Mouse (Mus musculus) forebrain, embryonic 12.5 days (tissue): Measurements from ENCODE around the gene Mipep. TPM values are rescaled to one million over a fixed set of nuclear protein-coding genes. Genes with fewer than 3 reads are reported as not detected.

Experiments
- ATAC-seq: fragments of 200-750 bp; cut with Nextera tagmentation; 2 replicates; pipeline ENCODE4 v1.8.0; 2017; ENCODE audit warnings: moderate TSS enrichment; ENCODE audit not compliant: low FRiP score
- H3K27ac ChIP-seq: fragments of 300-500 bp; sonication (generic); 2 replicates; pipeline ENCODE4 v1.5.1; 2016; ENCODE audit warnings: mild to moderate bottlenecking
- H3K27me3 ChIP-seq: fragments of 300-500 bp; sonication (generic); 2 replicates; pipeline ENCODE4 v1.6.1; 2016; ENCODE audit warnings: mild to moderate bottlenecking
- H3K36me3 ChIP-seq: fragments of 300-500 bp; sonication (generic); replicated peaks from 2 replicates; pipeline ENCODE4 v1.6.1; 2016; ENCODE audit warnings: mild to moderate bottlenecking
- H3K4me1 ChIP-seq: fragments of 300-500 bp; sonication (generic); 2 replicates; pipeline ENCODE4 v1.6.1; 2016
- H3K4me2 ChIP-seq: fragments of 300-500 bp; sonication (generic); 2 replicates; pipeline ENCODE4 v1.6.1; 2016; ENCODE audit warnings: mild to moderate bottlenecking, moderate library complexity
- H3K4me3 ChIP-seq: fragments of 300-500 bp; sonication (generic); replicated peaks from 2 replicates; pipeline ENCODE4 v1.5.1; 2016; ENCODE audit warnings: mild to moderate bottlenecking
- H3K9ac ChIP-seq: fragments of 300-500 bp; sonication (generic); 2 replicates; pipeline ENCODE4 v1.6.1; 2016; ENCODE audit warnings: mild to moderate bottlenecking
- H3K9me3 ChIP-seq: fragments of 300-500 bp; sonication (generic); 2 replicates; pipeline ENCODE4 v1.6.1; 2016
- WGBS: fragments of 180-500 bp; shearing (Covaris S2); methylation state at CpG from one replicate; pipeline ENCODE4 v1.1.7; 2016; 5-methylcytosine and 5-hydroxymethylcytosine counted together
- polyA plus RNA-seq: library from polyadenylated mRNA; unstranded; fragments of >200 nt; fragmentation: Nextera tagmentation; extraction: Ambion mirVana; gene quantifications from 2 replicates; pipeline ENCODE4 v1.2.1, GENCODE M21; 2016

Mipep gene
- 22.9 and 23.3 TPM in 2 replicates for polyA plus RNA-seq

- Histone ChIP-seq H3K4me2 (peak within 1 kb of the TSS; percentile 82), H3K9me3 (no peaks in the 10 kb centered on the region), H3K4me3 (peak within 1 kb of the TSS; percentile 86), H3K36me3 (peaks cover 6% of the 10 kb centered on the region; the same call in 1 of the 2 replicates), H3K27ac (peak within 1 kb of the TSS; percentile 59; the same call in 1 of the 2 replicates), H3K9ac (peak within 1 kb of the TSS; percentile 83), H3K4me1 (peaks cover 12% of the 10 kb centered on the region), H3K27me3 (peaks cover 10% of the 10 kb centered on the region; the same call in 1 of the 2 replicates)
- WGBS = under 1% methylated on average over 61 of the region's 61 CpGs
- ATAC-seq = peak; percentile 94
These were observed at the start of gene Mipep for GRCm38 (mm10) chr14:60784427-60785315. Gene Mipep, plus strand, starts transcription at chr14:60784573.

- no peak overlapping the region for H3K4me2 ChIP-seq
- 0 out of 2 replicates have a peak overlapping the region, but pooled peaks have one; percentile 31 for H3K27ac ChIP-seq
- H3K9ac ChIP-seq = no peak overlapping the region
- no peak for ATAC-seq
- no peaks in the 10 kb centered on the region for H3K27me3 ChIP-seq
- H3K36me3 ChIP-seq = peaks cover 10% of the 10 kb centered on the region
- H3K4me1 ChIP-seq = peaks cover 75% of the 10 kb centered on the region
- no peaks in the 10 kb centered on the region for H3K9me3 ChIP-seq
- 55% methylated on average over 5 of the region's 5 CpGs for WGBS
- no peak overlapping the region for H3K4me3 ChIP-seq
These were observed 49.2 kb upstream of the Mipep start for GRCm38 (mm10) chr14:60735206-60735605.

GRCm38 (mm10) chr14:60735848-60736547 is 48.4 kb upstream of the Mipep start:
- ATAC-seq = no peak
- peak overlapping the region; percentile 74 for H3K27ac ChIP-seq
- H3K4me2 ChIP-seq = 0 out of 2 replicates have a peak overlapping the region, but pooled peaks have one; percentile 6
- no peaks in the 10 kb centered on the region for H3K9me3 ChIP-seq
- WGBS = 62% methylated on average over 13 of the region's 13 CpGs
- H3K27me3 ChIP-seq = no peaks in the 10 kb centered on the region
- H3K9ac ChIP-seq = 0 out of 2 replicates have a peak overlapping the region, but pooled peaks have one; percentile 39
- peaks cover 83% of the 10 kb centered on the region for H3K4me1 ChIP-seq
- H3K4me3 ChIP-seq = no peak overlapping the region
- H3K36me3 ChIP-seq = peaks cover 3% of the 10 kb centered on the region

GRCm38 (mm10) chr14:60736591-60737192 is 47.7 kb upstream of the Mipep start:
- no peak overlapping the region for H3K4me3 ChIP-seq
- ATAC-seq = peak; percentile 59
- WGBS = 6% methylated on average over 4 of the region's 4 CpGs
- H3K4me2 ChIP-seq = peak overlapping the region; percentile 6; the same call in 1 of the 2 replicates
- H3K27me3 ChIP-seq = no peaks in the 10 kb centered on the region
- peak overlapping the region; percentile 39; the same call in 1 of the 2 replicates for H3K9ac ChIP-seq
- H3K4me1 ChIP-seq = peaks cover 86% of the 10 kb centered on the region
- H3K27ac ChIP-seq = peak overlapping the region; percentile 74
- peaks cover 2% of the 10 kb centered on the region for H3K36me3 ChIP-seq
- no peaks in the 10 kb centered on the region for H3K9me3 ChIP-seq

GRCm38 (mm10) chr14:60737202-60737611 is 47.2 kb upstream of the Mipep start:
- H3K4me3 ChIP-seq = no peak overlapping the region
- peaks cover 86% of the 10 kb centered on the region for H3K4me1 ChIP-seq
- no peak overlapping the region for H3K4me2 ChIP-seq

GRCm38 (mm10) chr14:60738434-60738938 is 45.9 kb upstream of the Mipep start:
- ATAC-seq = no peak
- H3K27me3 ChIP-seq = no peaks in the 10 kb centered on the region
- H3K4me1 ChIP-seq = peaks cover 76% of the 10 kb centered on the region
- peaks cover 14% of the 10 kb centered on the region for H3K36me3 ChIP-seq
- peak overlapping the region; percentile 37; the same call in 1 of the 2 replicates for H3K27ac ChIP-seq
- no peak overlapping the region for H3K9ac ChIP-seq
- H3K9me3 ChIP-seq = no peaks in the 10 kb centered on the region
- 70% methylated on average over 10 of the region's 10 CpGs for WGBS
- H3K4me3 ChIP-seq = no peak overlapping the region
- H3K4me2 ChIP-seq = no peak overlapping the region

More at GRCm38 (mm10) chr14:60737202-60737611, 47.2 kb upstream of the Mipep start:
- no peak for ATAC-seq
- H3K9me3 ChIP-seq = no peaks in the 10 kb centered on the region
- 0 out of 2 replicates have a peak overlapping the region, but pooled peaks have one; percentile 39 for H3K9ac ChIP-seq
- H3K27ac ChIP-seq = peak overlapping the region; percentile 74
- H3K36me3 ChIP-seq = peaks cover 8% of the 10 kb centered on the region
- no peaks in the 10 kb centered on the region for H3K27me3 ChIP-seq
- 10% methylated on average over 7 of the region's 7 CpGs for WGBS

GRCm38 (mm10) chr14:60739155-60739554 is 45.2 kb upstream of the Mipep start:
- Histone ChIP-seq H3K4me2 (no peak overlapping the region), H3K4me3 (no peak overlapping the region), H3K36me3 (peaks cover 14% of the 10 kb centered on the region), H3K27ac (peak overlapping the region; percentile 70), H3K9ac (no peak overlapping the region), H3K27me3 (no peaks in the 10 kb centered on the region), H3K4me1 (peaks cover 69% of the 10 kb centered on the region), H3K9me3 (no peaks in the 10 kb centered on the region)
- peak; percentile 17; the same call in 1 of the 2 replicates for ATAC-seq
- WGBS = no CpG with 5 or more reads among the region's 9 CpGs

GRCm38 (mm10) chr14:60739616-60740015 is 44.8 kb upstream of the Mipep start:
- Histone ChIP-seq H3K36me3 (peaks cover 14% of the 10 kb centered on the region), H3K27ac (peak overlapping the region; percentile 70), H3K9me3 (no peaks in the 10 kb centered on the region), H3K4me1 (peaks cover 66% of the 10 kb centered on the region), H3K9ac (no peak overlapping the region), H3K27me3 (no peaks in the 10 kb centered on the region), H3K4me3 (no peak overlapping the region), H3K4me2 (no peak overlapping the region)
- 78% methylated on average over 12 of the region's 12 CpGs for WGBS
- ATAC-seq = no peak

GRCm38 (mm10) chr14:60740507-60740906 is 43.9 kb upstream of the Mipep start:
- Histone ChIP-seq H3K9ac (no peak overlapping the region), H3K36me3 (peaks cover 22% of the 10 kb centered on the region), H3K27ac (peak overlapping the region; percentile 61), H3K9me3 (no peaks in the 10 kb centered on the region), H3K4me3 (no peak overlapping the region), H3K4me2 (no peak overlapping the region), H3K27me3 (no peaks in the 10 kb centered on the region), H3K4me1 (peaks cover 58% of the 10 kb centered on the region)
- no peak for ATAC-seq
- 91% methylated on average over 5 of the region's 5 CpGs for WGBS

- Histone ChIP-seq H3K36me3 (peaks cover 27% of the 10 kb centered on the region), H3K27me3 (no peaks in the 10 kb centered on the region), H3K27ac (peak overlapping the region; percentile 61), H3K4me2 (no peak overlapping the region), H3K4me1 (peaks cover 52% of the 10 kb centered on the region), H3K4me3 (no peak overlapping the region), H3K9me3 (no peaks in the 10 kb centered on the region), H3K9ac (no peak overlapping the region)
- no peak for ATAC-seq
- 86% methylated on average over 8 of the region's 8 CpGs for WGBS
These were observed 43.3 kb upstream of the Mipep start for GRCm38 (mm10) chr14:60741033-60741432.

- 78% methylated on average over 6 of the region's 6 CpGs for WGBS
- H3K27ac ChIP-seq = peak overlapping the region; percentile 61
These were observed 42.8 kb upstream of the Mipep start for GRCm38 (mm10) chr14:60741490-60741981.

More at GRCm38 (mm10) chr14:60741490-60741981, 42.8 kb upstream of the Mipep start:
- Histone ChIP-seq H3K9me3 (no peaks in the 10 kb centered on the region), H3K27me3 (no peaks in the 10 kb centered on the region), H3K4me1 (peaks cover 47% of the 10 kb centered on the region), H3K36me3 (peaks cover 32% of the 10 kb centered on the region), H3K4me2 (no peak overlapping the region), H3K4me3 (no peak overlapping the region), H3K9ac (no peak overlapping the region)
- ATAC-seq = no peak
